Mouse (Mus musculus): ENCODE data around the gene Trpv3.
"Not testable (repeated sequence)": the region's sequence is repeated elsewhere in the genome, so short reads cannot be mapped to it uniquely, and the experiment has no call there.

Gene Trpv3

DNA sequence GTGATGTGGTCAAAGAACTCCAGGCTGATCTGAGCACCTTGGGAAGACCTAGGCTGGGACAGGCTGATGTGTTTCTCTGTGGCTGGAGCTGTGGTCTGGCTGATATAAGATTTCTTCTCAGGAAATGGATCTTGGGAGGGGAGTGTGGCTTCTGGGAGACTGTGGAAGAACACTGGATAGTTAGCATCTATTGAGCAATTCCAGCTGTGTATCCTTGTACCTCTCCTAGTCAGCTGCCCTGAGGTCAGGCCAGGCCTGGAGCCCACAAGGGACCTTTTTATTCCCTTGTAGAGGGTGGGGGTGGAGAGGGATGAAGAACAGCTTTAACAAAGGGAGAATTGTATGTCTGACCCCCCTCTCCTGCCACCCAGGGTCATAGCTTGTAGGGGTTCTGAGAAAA lies 17.2 kb downstream of the Trpv3 start:
- in situ Hi-C loops (cut with MboI, MseI), result no loop called here

GRCm38 (mm10) chr11:73289621-73290020 lies 22.4 kb downstream of the Trpv3 start:
- in situ Hi-C loops (cut with MboI, MseI), result no loop called here

DNA sequence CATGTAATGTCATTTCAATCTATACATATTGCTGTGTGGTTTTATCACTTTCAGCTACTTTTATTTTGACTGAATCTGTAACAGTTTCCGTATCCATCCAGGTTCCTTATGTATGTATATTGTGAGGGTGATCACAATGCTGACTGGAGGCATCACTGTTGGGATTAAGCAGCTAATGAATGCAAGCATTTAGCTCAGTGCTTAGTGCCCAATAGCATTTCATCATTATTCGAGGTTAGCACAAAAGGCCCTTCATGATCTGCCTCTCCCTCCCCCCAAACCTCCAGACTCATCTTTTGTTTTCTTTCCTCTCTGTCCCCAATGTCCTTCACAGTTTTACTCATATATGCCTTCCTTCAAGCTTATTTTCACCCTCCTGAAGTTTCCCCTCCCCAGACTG lies 35.9 kb downstream of the Trpv3 start:
- in situ Hi-C loops (cut with MboI, MseI), result loop anchor here (5.0 kb wide), 1 partner anchor 1304 kb away; no protein-coding TSS in a partner anchor

- in situ Hi-C loops (cut with MboI, MseI), result no loop called here
Observed at GRCm38 (mm10) chr11:73315961-73316360, 48.8 kb downstream of the Trpv3 start.

DNA sequence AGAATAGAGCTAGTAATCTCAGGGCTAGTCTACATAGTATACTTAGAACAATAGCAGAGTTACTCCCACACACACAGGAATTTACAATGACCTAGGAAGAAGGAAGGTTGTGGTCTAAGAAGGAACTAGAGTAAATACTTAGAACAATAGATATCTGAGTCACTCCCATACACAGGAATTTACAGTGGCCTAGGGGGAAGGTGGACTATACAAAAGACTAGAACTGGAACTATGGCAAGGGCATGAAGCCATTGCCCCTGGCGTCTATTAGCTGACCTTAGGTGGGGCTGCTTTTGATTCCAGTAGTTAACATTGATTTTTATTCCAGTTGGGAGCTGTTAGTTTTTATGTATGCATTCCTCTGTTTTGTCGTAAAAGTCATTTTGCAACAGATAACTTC lies 51.4 kb downstream of the Trpv3 start:
- in situ Hi-C loops (cut with MboI, MseI), result not testable (repeated sequence)

GRCm38 (mm10) chr11:73321064-73321463 lies 53.9 kb downstream of the Trpv3 start:
- in situ Hi-C loops (cut with MboI, MseI), result not testable (repeated sequence)

GRCm38 (mm10) chr11:73323906-73324830 lies 57.0 kb downstream of the Trpv3 start:
- in situ Hi-C loops (cut with MboI, MseI), result no loop called here

- in situ Hi-C loops (cut with MboI, MseI), result no loop called here
Observed at GRCm38 (mm10) chr11:73326485-73326886, 59.3 kb downstream of the Trpv3 start.

- in situ Hi-C loops (cut with MboI, MseI), result no loop called here
Observed at GRCm38 (mm10) chr11:73327361-73327760, 60.2 kb downstream of the Trpv3 start.

GRCm38 (mm10) chr11:73329442-73329841 lies 62.3 kb downstream of the Trpv3 start, which contains the start of the genes Aspa, Gm49340 and Spata22:
Aspa (minus strand) TSS chr11:73329596.
Gm49340 (plus strand) TSS chr11:73329741.
Spata22 (plus strand) TSS chr11:73329741.
- in situ Hi-C loops (cut with MboI, MseI), result no loop called here

- in situ Hi-C loops (cut with MboI, MseI), result no loop called here
Observed at GRCm38 (mm10) chr11:73333357-73333756, 66.2 kb downstream of the Trpv3 start.

DNA sequence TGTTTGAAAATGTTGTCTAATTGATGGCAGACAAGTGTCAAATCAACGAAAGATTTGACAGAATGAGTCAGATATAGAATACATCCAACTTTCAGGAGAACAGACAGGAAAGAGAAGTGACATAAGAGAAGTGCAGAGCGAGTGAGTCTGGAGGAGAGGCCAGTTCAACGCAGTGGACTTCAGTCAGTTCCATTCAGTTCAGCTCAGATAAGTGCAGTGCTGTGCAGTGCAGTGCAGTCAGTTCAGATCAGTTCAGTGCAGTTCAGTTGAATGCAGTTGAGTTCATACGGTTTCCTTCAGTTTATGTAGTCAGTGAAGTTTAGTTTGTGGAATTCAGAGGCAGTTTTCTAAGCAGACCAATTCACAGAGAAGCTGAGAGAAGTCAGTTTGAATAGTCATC lies 69.7 kb downstream of the Trpv3 start:
- in situ Hi-C loops (cut with MboI, MseI), result no loop called here
